Mouse (Mus musculus) lung, embryonic 14.5 days (tissue): ENCODE results near the gene Capn10. TPM values are rescaled to one million over a fixed set of nuclear protein-coding genes. Genes with fewer than 3 reads are reported as not detected.
A peak's percentile ranks its signal among the peaks of the same experiment; 100 is the strongest.

ENCODE experiments used
- ATAC-seq: fragments of 200-750 bp; cut with Nextera tagmentation; 2 replicates; pipeline ENCODE4 v1.8.0; 2017; ENCODE audit warnings: mild to moderate bottlenecking, moderate TSS enrichment, moderate library complexity; ENCODE audit not compliant: insufficient read depth
- DNase-seq: peaks from one replicate; pipeline ENCODE4 v3.0.0-alpha.2; 2015
- H3K27ac ChIP-seq: fragments of 300-500 bp; sonication (generic); 2 replicates; pipeline ENCODE4 v1.5.1; 2014; ENCODE audit warnings: low read depth, mild to moderate bottlenecking, moderate library complexity
- H3K27me3 ChIP-seq: fragments of 300-500 bp; sonication (generic); 2 replicates; pipeline ENCODE4 v1.6.1; 2014; ENCODE audit warnings: low read length, control low read depth; ENCODE audit not compliant: insufficient read depth
- H3K36me3 ChIP-seq: fragments of 300-500 bp; sonication (generic); 2 replicates; pipeline ENCODE4 v1.6.1; 2014; ENCODE audit warnings: control low read depth; ENCODE audit not compliant: insufficient read depth
- H3K4me1 ChIP-seq: fragments of 300-500 bp; sonication (generic); 2 replicates; pipeline ENCODE4 v1.6.1; 2014; ENCODE audit warnings: antibody characterized with exemption, control low read depth; ENCODE audit not compliant: insufficient read depth
- H3K4me2 ChIP-seq: fragments of 300-500 bp; sonication (generic); 2 replicates; pipeline ENCODE4 v1.6.1; 2014; ENCODE audit warnings: mild to moderate bottlenecking
- H3K4me3 ChIP-seq: fragments of 300-500 bp; sonication (generic); 2 replicates; pipeline ENCODE4 v1.5.1; 2014; ENCODE audit warnings: low read depth, low read length
- H3K9ac ChIP-seq: fragments of 300-500 bp; sonication (generic); 2 replicates; pipeline ENCODE4 v1.6.1; 2014
- H3K9me3 ChIP-seq: fragments of 300-500 bp; sonication (generic); 2 replicates; pipeline ENCODE4 v1.6.1; 2016; ENCODE audit warnings: low read depth, low read length, control low read depth
- CTCF ChIP-seq: IDR thresholded peaks from 2 replicates; pipeline ENCODE4 v1.5.1; 2016; ENCODE audit warnings: antibody characterized with exemption, low read depth
- WGBS: fragments of 180-500 bp; shearing (Covaris S2); extraction: QIAGEN DNeasy Blood & Tissue Kit; methylation state at CpG from one replicate; pipeline ENCODE4 v1.1.7; 2014; 5-methylcytosine and 5-hydroxymethylcytosine counted together
- polyA plus RNA-seq: library from polyadenylated mRNA; unstranded; fragments of >200 nt; fragmentation: Nextera tagmentation; extraction: Ambion mirVana; gene quantifications from 2 replicates; pipeline ENCODE4 v1.2.1, GENCODE M21; 2014

The Capn10 gene
- polyA plus RNA-seq, 1 experiment from 2014 or later, result 26.8 TPM

GRCm38 (mm10) chr1:92905703-92906310 is 28.4 kb upstream of the Capn10 start:
- H3K9me3 ChIP-seq, result no peaks in the 10 kb centered on the region
- H3K27ac ChIP-seq, result no peak overlapping the region
- WGBS, result 89% methylated on average over 2 of the region's 2 CpGs
- no peaks in the 10 kb centered on the region for H3K27me3 ChIP-seq
- DNase-seq (no peak), ATAC-seq (no peak)
- no peak overlapping the region for H3K4me3 ChIP-seq
- no peak overlapping the region for H3K9ac ChIP-seq
- TF ChIP-seq CTCF, result no peak
- peaks cover 6% of the 10 kb centered on the region; the same call in 1 of the 2 replicates for H3K4me1 ChIP-seq
- H3K4me2 ChIP-seq, result no peak overlapping the region
- no peaks in the 10 kb centered on the region for H3K36me3 ChIP-seq

GRCm38 (mm10) chr1:92906779-92907631 is 27.2 kb upstream of the Capn10 start, which contains the start of gene Dusp28:
Dusp28 (plus strand) TSS chr1:92906981.
- under 1% methylated on average over 81 of the region's 81 CpGs for WGBS
- Histone ChIP-seq H3K4me3 (peak within 1 kb of the TSS; percentile 71), H3K9ac (peak within 1 kb of the TSS; percentile 70), H3K27ac (peak within 1 kb of the TSS; percentile 81), H3K9me3 (no peaks in the 10 kb centered on the region), H3K27me3 (no peaks in the 10 kb centered on the region), H3K36me3 (no peaks in the 10 kb centered on the region), H3K4me1 (peaks cover 13% of the 10 kb centered on the region), H3K4me2 (peak within 1 kb of the TSS; percentile 79)
- DNase-seq, result peak; percentile 90
- ATAC-seq, result peak; percentile 90
- peak; percentile 68 for TF ChIP-seq CTCF

- ATAC-seq (no peak), DNase-seq (no peak)
- Histone ChIP-seq H3K4me1 (peaks cover 16% of the 10 kb centered on the region), H3K9ac (peak overlapping the region; percentile 70), H3K4me3 (peak overlapping the region; percentile 71), H3K27me3 (no peaks in the 10 kb centered on the region), H3K4me2 (peak overlapping the region; percentile 79), H3K9me3 (no peaks in the 10 kb centered on the region), H3K27ac (peak overlapping the region; percentile 81; the same call in 1 of the 2 replicates), H3K36me3 (no peaks in the 10 kb centered on the region)
- 39% methylated on average over 20 of the region's 20 CpGs for WGBS
- no peak for TF ChIP-seq CTCF
These were observed 26.4 kb upstream of the Capn10 start for GRCm38 (mm10) chr1:92907632-92908360.

- Histone ChIP-seq H3K27ac (no peak overlapping the region), H3K4me1 (peaks cover 16% of the 10 kb centered on the region; the same call in 1 of the 2 replicates), H3K36me3 (no peaks in the 10 kb centered on the region), H3K9ac (no peak overlapping the region), H3K27me3 (no peaks in the 10 kb centered on the region), H3K4me3 (no peak overlapping the region), H3K9me3 (no peaks in the 10 kb centered on the region), H3K4me2 (no peak overlapping the region)
- DNase-seq, result no peak
- ATAC-seq, result no peak
- WGBS, result 94% methylated on average over 3 of the region's 3 CpGs
- no peak for TF ChIP-seq CTCF
These were observed 25.5 kb upstream of the Capn10 start for GRCm38 (mm10) chr1:92908664-92909063.

GRCm38 (mm10) chr1:92909068-92909467 is 25.1 kb upstream of the Capn10 start:
- Histone ChIP-seq H3K4me3 (no peak overlapping the region), H3K9me3 (no peaks in the 10 kb centered on the region), H3K36me3 (peaks cover 3% of the 10 kb centered on the region; the same call in 1 of the 2 replicates), H3K9ac (no peak overlapping the region), H3K27me3 (no peaks in the 10 kb centered on the region), H3K27ac (no peak overlapping the region), H3K4me1 (peaks cover 16% of the 10 kb centered on the region; the same call in 1 of the 2 replicates), H3K4me2 (no peak overlapping the region)
- TF ChIP-seq CTCF, result peak; percentile 47
- no peak for ATAC-seq
- 63% methylated on average over 4 of the region's 4 CpGs for WGBS
- DNase-seq, result peak; percentile 49

GRCm38 (mm10) chr1:92910239-92910885 is 23.8 kb upstream of the Capn10 start, which contains the start of gene Rnpepl1:
Rnpepl1 (plus strand) TSS chr1:92910783.
- WGBS, result under 1% methylated on average over 47 of the region's 57 CpGs
- peaks cover 5% of the 10 kb centered on the region; the same call in 1 of the 2 replicates for H3K36me3 ChIP-seq
- peak; percentile 85 for DNase-seq

More at GRCm38 (mm10) chr1:92910239-92910885, 23.8 kb upstream of the Capn10 start, which contains the start of gene Rnpepl1:
- Histone ChIP-seq H3K4me2 (peak within 1 kb of the TSS; percentile 92), H3K27ac (peak within 1 kb of the TSS; percentile 79), H3K9me3 (no peaks in the 10 kb centered on the region), H3K4me3 (peak within 1 kb of the TSS; percentile 72), H3K4me1 (peaks cover 16% of the 10 kb centered on the region; the same call in 1 of the 2 replicates), H3K27me3 (no peaks in the 10 kb centered on the region), H3K9ac (peak within 1 kb of the TSS; percentile 86)
- peak; percentile 42 for TF ChIP-seq CTCF
- peak; percentile 67 for ATAC-seq
